ENCODE assay signal across 22 mouse cellular contexts in the genomic region with DNA sequence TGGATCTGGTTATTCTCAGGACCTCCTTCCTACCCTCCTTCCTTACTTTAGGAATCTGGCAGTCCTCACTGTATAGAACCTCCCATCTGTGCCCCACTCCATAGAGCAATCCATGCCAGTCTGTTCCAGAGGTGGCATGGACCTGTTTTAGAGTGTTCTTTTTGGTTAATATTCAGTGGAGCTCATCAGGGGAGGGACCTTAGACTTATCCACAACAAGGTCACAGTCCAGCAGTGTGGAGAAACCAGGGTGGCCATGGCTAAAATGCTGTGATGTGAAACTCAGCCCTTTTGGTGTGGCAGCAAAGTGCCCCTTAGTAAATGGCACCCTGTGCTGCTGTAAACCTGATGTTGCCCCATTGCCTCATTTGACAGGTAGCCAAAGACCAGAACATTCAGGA.
DNase-seq lines count a peak whose midpoint lies in the region; ATAC-seq and TF ChIP-seq lines count a peak whose summit lies in the region.
"Had no signal": no experiment of that assay in that cellular context is flagged by ENCODE, and none has a peak within 500 bp of the region (broad histone marks: within the 10 kb centered on the region; RNA-seq: fewer than 3 reads in every experiment).

No protein-coding gene starts in this region.

- no peak overlapping the region for H3K4me2 ChIP-seq in kidney, embryonic 16.5 days (replicated peaks; ENCODE audit: low read depth, low read length)
- H3K4me2 ChIP-seq in liver, postnatal 0 days (ENCODE audit: low read depth, low read length): no peak overlapping the region
- no peak overlapping the region for H3K4me2 ChIP-seq in liver, embryonic 12.5 days
- no peak overlapping the region for H3K4me2 ChIP-seq in intestine, embryonic 15.5 days (replicated peaks)
- H3K4me2 ChIP-seq: forebrain, embryonic 13.5 days; heart, embryonic 11.5 days; hindbrain, embryonic 12.5 days had no signal

- no peak overlapping the region for H3K4me3 ChIP-seq in kidney, embryonic 16.5 days (ENCODE audit: low read length)
- no peak overlapping the region for H3K4me3 ChIP-seq in liver, postnatal 0 days (ENCODE audit: low read depth, low read length)
- H3K4me3 ChIP-seq in liver, embryonic 12.5 days: no peak overlapping the region
- H3K4me3 ChIP-seq in intestine, embryonic 15.5 days (replicated peaks): no peak overlapping the region
- H3K4me3 ChIP-seq: forebrain, embryonic 10.5 days; forebrain, embryonic 13.5 days; gastrocnemius, adult 2 months; hindbrain, embryonic 12.5 days had no signal

- peaks cover 34% of the 10 kb centered on the region for H3K27me3 ChIP-seq in kidney, embryonic 16.5 days (ENCODE audit: insufficient read depth, low read length)
- peaks cover 31% of the 10 kb centered on the region for H3K27me3 ChIP-seq in liver, postnatal 0 days (ENCODE audit: insufficient read depth, low read length)
- H3K27me3 ChIP-seq in liver, embryonic 12.5 days (replicated peaks): peaks cover 65% of the 10 kb centered on the region
- H3K27me3 ChIP-seq in intestine, embryonic 15.5 days (replicated peaks): peaks cover 15% of the 10 kb centered on the region

- H3K4me1 ChIP-seq in kidney, embryonic 16.5 days (ENCODE audit: insufficient read depth, low read length): peaks cover 22% of the 10 kb centered on the region
- H3K4me1 ChIP-seq in liver, postnatal 0 days (ENCODE audit: insufficient read depth): peaks cover 15% of the 10 kb centered on the region
- H3K4me1 ChIP-seq in liver, embryonic 12.5 days: peaks cover 13% of the 10 kb centered on the region
- H3K4me1 ChIP-seq in intestine, embryonic 15.5 days (replicated peaks): peaks cover 17% of the 10 kb centered on the region

- H3K9me3 ChIP-seq in kidney, embryonic 16.5 days (ENCODE audit: low read length): no peaks in the 10 kb centered on the region
- no peaks in the 10 kb centered on the region for H3K9me3 ChIP-seq in liver, postnatal 0 days (ENCODE audit: low read length)
- H3K9me3 ChIP-seq in liver, embryonic 12.5 days (replicated peaks): no peaks in the 10 kb centered on the region
- no peaks in the 10 kb centered on the region for H3K9me3 ChIP-seq in intestine, embryonic 15.5 days
- H3K9me3 ChIP-seq: forebrain, embryonic 10.5 days; forebrain, embryonic 13.5 days; hindbrain, embryonic 12.5 days had no signal

- H3K36me3 ChIP-seq in kidney, embryonic 16.5 days (ENCODE audit: insufficient read depth, low read length): no peaks in the 10 kb centered on the region
- no peaks in the 10 kb centered on the region for H3K36me3 ChIP-seq in liver, postnatal 0 days (replicated peaks; ENCODE audit: insufficient read depth, low read length)
- no peaks in the 10 kb centered on the region for H3K36me3 ChIP-seq in liver, embryonic 12.5 days
- H3K36me3 ChIP-seq in intestine, embryonic 15.5 days: no peaks in the 10 kb centered on the region
- H3K36me3 ChIP-seq: forebrain, embryonic 10.5 days; hindbrain, embryonic 12.5 days had no signal

- DNase-seq in kidney, adult 11 months: peak; percentile 46
- DNase-seq in kidney, adult 9 months: peak; percentile 83
- DNase-seq in kidney, postnatal 10 days: no peak
- DNase-seq in liver, postnatal 0 days: no peak
- no peak for DNase-seq in urinary bladder, postnatal 10 days (ENCODE audit: low spot score)
- DNase-seq: adrenal gland, postnatal 10 days; adrenal gland, postnatal 36 days; cerebellum, adult 18-20 months; cerebellum, adult 9-10 months; cerebellum, postnatal 14 days; forebrain, postnatal 0 days; gastrocnemius, adult 2 months; gastrocnemius, postnatal 14 days; heart, adult 11 months had no signal

- TF ChIP-seq CTCF in liver, postnatal 0 days (IDR thresholded peaks at IDR 0.05; ENCODE audit: low read depth): no peak

- TF ChIP-seq EP300 in liver, postnatal 0 days (IDR thresholded peaks at IDR 0.05; ENCODE audit: low read depth): no peak

- ATAC-seq in kidney, embryonic 16.5 days (ENCODE audit: low FRiP score, low TSS enrichment): no peak
- ATAC-seq in liver, postnatal 0 days: peak; percentile 52
- ATAC-seq in liver, embryonic 12.5 days: no peak
- ATAC-seq in intestine, embryonic 15.5 days: no peak
- ATAC-seq: activated CD4-positive, CD25-positive, alpha-beta regulatory T cell, adult 4 months; forebrain, embryonic 13.5 days; forebrain, postnatal 0 days had no signal

- no peak overlapping the region for H3K9ac ChIP-seq in kidney, embryonic 16.5 days (replicated peaks; ENCODE audit: low read length)
- H3K9ac ChIP-seq in liver, postnatal 0 days (replicated peaks): no peak overlapping the region
- no peak overlapping the region for H3K9ac ChIP-seq in liver, embryonic 12.5 days
- H3K9ac ChIP-seq in intestine, embryonic 15.5 days: no peak overlapping the region
- H3K9ac ChIP-seq: forebrain, embryonic 13.5 days; forebrain, postnatal 0 days; hindbrain, embryonic 12.5 days had no signal

- no peak overlapping the region for H3K27ac ChIP-seq in kidney, embryonic 16.5 days (ENCODE audit: low read length)
- no peak overlapping the region for H3K27ac ChIP-seq in liver, postnatal 0 days (ENCODE audit: low read depth)
- no peak overlapping the region for H3K27ac ChIP-seq in liver, embryonic 12.5 days
- no peak overlapping the region for H3K27ac ChIP-seq in intestine, embryonic 15.5 days
- H3K27ac ChIP-seq: forebrain, embryonic 10.5 days; forebrain, embryonic 13.5 days; gastrocnemius, adult 2 months; hindbrain, embryonic 12.5 days had no signal

Comparison
In these comparisons a context has a peak if more than half of its experiments do, and no peak if none do; other contexts are left out.
1. DNase-seq: peak in kidney, adult 11 months (single experiment) and kidney, adult 9 months (single experiment); none in kidney, postnatal 10 days (single experiment), liver, postnatal 0 days (single experiment) and urinary bladder, postnatal 10 days (single experiment).